Mouse (Mus musculus): ENCODE measurements at regions not wholly inside any gene's neighbourhood (a gene's known extent, or its start where the extent isn't known, plus 50 kb on each side); places are given as distances from the start of the nearest gene placed in this dataset.

- peak; percentile 25 for DNase-seq
Measured at GRCm38 (mm10) chrX:158236206-158236605, 193.1 kb upstream of the Cnksr2 start.

- no peak for DNase-seq
Measured at GRCm38 (mm10) chrX:158209167-158209566, 166.1 kb upstream of the Cnksr2 start.

GRCm38 (mm10) chrX:158195536-158195935, 152.4 kb upstream of the Cnksr2 start:
- no peak for DNase-seq

- DNase-seq, result peak; percentile 0
Measured at GRCm38 (mm10) chrX:158181486-158181885, 138.4 kb upstream of the Cnksr2 start.

GRCm38 (mm10) chrX:158180356-158180755, 137.3 kb upstream of the Cnksr2 start:
- DNase-seq, result no peak

GRCm38 (mm10) chrX:158135870-158136557, 92.9 kb upstream of the Cnksr2 start:
- no peak for DNase-seq

GRCm38 (mm10) chrX:158133526-158133925, 90.4 kb upstream of the Cnksr2 start:
- no peak for DNase-seq
